Mouse (Mus musculus) spleen, adult 12 weeks (tissue): ENCODE data around the gene B3gnt9.
"Not testable (repeated sequence)": the region's sequence is repeated elsewhere in the genome, so short reads cannot be mapped to it uniquely, and the experiment has no call there.

Experiments used
- DNase-seq: peaks from one replicate; pipeline ENCODE4 v3.0.0; 2022; ENCODE audit warnings: low spot score

B3gnt9 gene

GRCm38 (mm10) chr8:105254966-105255350 is at the start of gene B3gnt9:
Gene B3gnt9, minus strand, starts transcription at chr8:105255153.
- peak; percentile 44 for DNase-seq

- no peak for DNase-seq
Observed at GRCm38 (mm10) chr8:105303874-105304273, 48.9 kb upstream of the B3gnt9 start.

GRCm38 (mm10) chr8:105303396-105303795 is 48.4 kb upstream of the B3gnt9 start:
- no peak for DNase-seq

GRCm38 (mm10) chr8:105299962-105300361 is 45.0 kb upstream of the B3gnt9 start:
- peak; percentile 75 for DNase-seq

- no peak for DNase-seq
Observed at GRCm38 (mm10) chr8:105298351-105299252, 43.6 kb upstream of the B3gnt9 start.

- peak; percentile 79 for DNase-seq
Observed at GRCm38 (mm10) chr8:105297511-105298192, 42.7 kb upstream of the B3gnt9 start, which contains the start of gene E2f4. Gene E2f4, plus strand, starts transcription at chr8:105297663.

GRCm38 (mm10) chr8:105295895-105296573 is 41.1 kb upstream of the B3gnt9 start, which contains the start of gene Exoc3l:
Gene Exoc3l, minus strand, starts transcription at chr8:105296101.
- DNase-seq = no peak

- no peak for DNase-seq
Observed at GRCm38 (mm10) chr8:105295256-105295655, 40.3 kb upstream of the B3gnt9 start.

GRCm38 (mm10) chr8:105294776-105295175 is 39.8 kb upstream of the B3gnt9 start:
- no peak for DNase-seq

- DNase-seq = no peak
Observed at GRCm38 (mm10) chr8:105293405-105293804, 38.5 kb upstream of the B3gnt9 start.

- no peak for DNase-seq
Observed at GRCm38 (mm10) chr8:105292471-105292870, 37.5 kb upstream of the B3gnt9 start.

- DNase-seq = not testable (repeated sequence)
Observed at GRCm38 (mm10) chr8:105291802-105292201, 36.8 kb upstream of the B3gnt9 start.

- DNase-seq = not testable (repeated sequence)
Observed at GRCm38 (mm10) chr8:105291364-105291763, 36.4 kb upstream of the B3gnt9 start.

GRCm38 (mm10) chr8:105290554-105291314 is 35.8 kb upstream of the B3gnt9 start:
- peak; percentile 80 for DNase-seq

- DNase-seq = no peak
Observed at GRCm38 (mm10) chr8:105289805-105290460, 35.0 kb upstream of the B3gnt9 start, which contains the start of gene 4931428F04Rik. Gene 4931428F04Rik, minus strand, starts transcription at chr8:105289864.

GRCm38 (mm10) chr8:105288958-105289732 is 34.2 kb upstream of the B3gnt9 start:
- DNase-seq = peak; percentile 85

GRCm38 (mm10) chr8:105288231-105288630 is 33.3 kb upstream of the B3gnt9 start:
- DNase-seq = no peak

GRCm38 (mm10) chr8:105286907-105287306 is 32.0 kb upstream of the B3gnt9 start:
- no peak for DNase-seq

GRCm38 (mm10) chr8:105285514-105285913 is 30.6 kb upstream of the B3gnt9 start:
- DNase-seq = no peak

- no peak for DNase-seq
Observed at GRCm38 (mm10) chr8:105283074-105283473, 28.1 kb upstream of the B3gnt9 start.
